Mouse (Mus musculus) heart, embryonic 11.5 days (tissue): ENCODE data around the gene Cass4. TPM values are rescaled to one million over a fixed set of nuclear protein-coding genes. Genes with fewer than 3 reads are reported as not detected.

Experiments used
- ATAC-seq: fragments of 200-750 bp; cut with Nextera tagmentation; replicated peaks from 2 replicates; pipeline ENCODE4 v1.8.0; 2017; ENCODE audit warnings: moderate library complexity; ENCODE audit not compliant: insufficient number of reproducible peaks, low FRiP score, low TSS enrichment
- H3K27ac ChIP-seq: fragments of 300-500 bp; sonication (generic); 2 replicates; pipeline ENCODE4 v1.5.1; 2014; ENCODE audit warnings: mild to moderate bottlenecking, low read depth, low read length
- H3K27me3 ChIP-seq: fragments of 300-500 bp; sonication (generic); 2 replicates; pipeline ENCODE4 v1.6.1; 2014; ENCODE audit warnings: mild to moderate bottlenecking, low read length, mixed read lengths; ENCODE audit not compliant: control insufficient read depth, insufficient read depth
- H3K36me3 ChIP-seq: fragments of 300-500 bp; sonication (generic); 2 replicates; pipeline ENCODE4 v1.6.1; 2014; ENCODE audit warnings: mild to moderate bottlenecking, low read length, moderate library complexity, mixed read lengths; ENCODE audit not compliant: control insufficient read depth, insufficient read depth
- H3K4me1 ChIP-seq: fragments of 300-500 bp; sonication (generic); 2 replicates; pipeline ENCODE4 v1.6.1; 2014; ENCODE audit warnings: low read length; ENCODE audit not compliant: control insufficient read depth, insufficient read depth
- H3K4me2 ChIP-seq: fragments of 300-500 bp; sonication (generic); 2 replicates; pipeline ENCODE4 v1.6.1; 2014; ENCODE audit warnings: mild to moderate bottlenecking, moderate library complexity
- H3K4me3 ChIP-seq: fragments of 300-500 bp; sonication (generic); 2 replicates; pipeline ENCODE4 v1.5.1; 2014; ENCODE audit warnings: low read depth, low read length
- H3K9ac ChIP-seq: fragments of 300-500 bp; sonication (generic); 2 replicates; pipeline ENCODE4 v1.6.1; 2014; ENCODE audit warnings: mild to moderate bottlenecking, low read depth, low read length, moderate library complexity
- H3K9me3 ChIP-seq: fragments of 300-500 bp; sonication (generic); replicated peaks from 2 replicates; pipeline ENCODE4 v1.6.1; 2016; ENCODE audit warnings: low read length; ENCODE audit not compliant: control insufficient read depth
- WGBS: fragments of 180-500 bp; shearing (Covaris S2); extraction: QIAGEN DNeasy Blood & Tissue Kit; methylation state at CpG from one replicate; pipeline ENCODE4 v1.1.7; 2014; ENCODE audit not compliant: insufficient replicate concordance; 5-methylcytosine and 5-hydroxymethylcytosine counted together
- polyA plus RNA-seq: library from polyadenylated mRNA; unstranded; fragments of >200 nt; fragmentation: Nextera tagmentation; extraction: Ambion mirVana; gene quantifications from 2 replicates; pipeline ENCODE4 v1.2.1, GENCODE M21; 2014

Cass4 gene
- polyA plus RNA-seq, 1 experiment from 2014 or later = 0.89 TPM

DNA sequence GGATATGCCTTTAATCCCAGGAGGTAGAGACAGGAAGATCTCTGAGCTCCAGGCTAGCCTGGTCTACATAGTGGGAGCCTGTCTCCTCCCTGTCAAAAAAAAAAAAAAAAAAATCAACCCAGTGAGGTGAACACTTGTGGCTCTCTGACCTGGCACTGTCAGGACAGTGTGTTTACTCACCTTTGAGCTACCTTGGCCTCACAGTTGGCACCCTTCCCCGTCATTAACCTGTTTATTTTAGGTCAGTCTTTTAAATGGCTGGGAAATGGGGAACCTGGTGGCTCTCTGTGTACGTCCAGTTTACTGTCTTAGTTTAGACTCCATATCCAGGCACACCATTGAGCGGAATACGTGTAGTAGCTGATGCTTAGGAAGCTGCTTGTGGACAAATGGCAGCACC is 58.4 kb downstream of the Cass4 start:
- 94% methylated on average over 4 of the region's 4 CpGs for WGBS
- no peak for ATAC-seq

DNA sequence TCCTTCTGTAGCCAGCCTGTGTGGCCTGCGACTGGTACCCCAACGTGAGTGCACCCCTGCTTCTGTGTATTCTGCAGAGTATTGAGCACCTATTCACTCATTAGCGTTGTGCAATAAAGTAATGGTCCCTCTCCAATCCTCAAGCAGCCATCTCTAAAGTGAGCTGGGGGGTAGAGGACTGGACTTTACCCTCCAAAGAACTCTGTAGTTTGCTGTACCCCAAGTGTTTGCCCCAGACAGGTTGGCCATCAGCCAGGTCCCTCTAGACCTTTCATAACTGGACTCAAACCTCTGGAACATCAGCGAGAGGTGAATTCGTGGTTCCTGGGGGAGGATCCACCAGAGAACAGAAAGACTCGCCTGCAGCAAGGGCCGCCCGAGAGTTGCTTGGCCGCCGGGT is 58.9 kb downstream of the Cass4 start:
- no peak for ATAC-seq
- Histone ChIP-seq H3K27me3 (no peaks in the 10 kb centered on the region), H3K4me3 (no peak overlapping the region), H3K36me3 (peaks cover 23% of the 10 kb centered on the region), H3K9me3 (no peaks in the 10 kb centered on the region), H3K9ac (no peak overlapping the region), H3K4me1 (no peaks in the 10 kb centered on the region), H3K27ac (no peak overlapping the region), H3K4me2 (no peak overlapping the region)
- 86% methylated on average over 10 of the region's 10 CpGs for WGBS

More for the DNA sequence above, 58.4 kb downstream of the Cass4 start:
- Histone ChIP-seq H3K36me3 (peaks cover 23% of the 10 kb centered on the region), H3K4me3 (no peak overlapping the region), H3K9me3 (no peaks in the 10 kb centered on the region), H3K4me2 (no peak overlapping the region), H3K9ac (no peak overlapping the region), H3K4me1 (no peaks in the 10 kb centered on the region), H3K27me3 (no peaks in the 10 kb centered on the region), H3K27ac (no peak overlapping the region)

DNA sequence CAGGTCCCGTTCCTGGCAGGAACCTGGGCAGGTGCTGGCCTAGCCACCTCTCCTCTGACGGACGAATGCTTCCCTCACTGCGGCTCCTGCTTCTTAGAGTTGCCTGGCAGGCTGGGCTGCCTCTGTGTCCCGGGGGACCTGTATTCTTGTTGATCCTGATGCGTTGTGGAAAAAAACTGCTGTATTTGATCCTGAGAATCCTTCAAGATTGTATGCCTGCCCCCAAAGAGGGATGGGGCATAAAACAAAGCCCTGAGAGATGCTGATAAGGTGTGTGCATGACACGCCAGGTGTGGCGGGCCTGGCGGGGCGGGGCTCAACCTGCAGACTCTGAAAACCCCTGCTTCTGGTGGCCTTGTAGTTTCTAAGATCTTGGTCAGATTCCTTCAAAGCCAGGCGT is 64.9 kb downstream of the Cass4 start, which contains the start of gene Gcnt7:
Gene Gcnt7 (minus strand): TSS at position 101 of the 400 bp plus-strand sequence.
- Histone ChIP-seq H3K9ac (no peak within 1 kb of the TSS), H3K36me3 (no peaks in the 10 kb centered on the region), H3K4me1 (peaks cover 2% of the 10 kb centered on the region; the same call in 1 of the 2 replicates), H3K9me3 (no peaks in the 10 kb centered on the region), H3K27me3 (no peaks in the 10 kb centered on the region), H3K27ac (no peak within 1 kb of the TSS), H3K4me2 (no peak within 1 kb of the TSS), H3K4me3 (no peak within 1 kb of the TSS)
- 88% methylated on average over 11 of the region's 11 CpGs for WGBS
- ATAC-seq = no peak

DNA sequence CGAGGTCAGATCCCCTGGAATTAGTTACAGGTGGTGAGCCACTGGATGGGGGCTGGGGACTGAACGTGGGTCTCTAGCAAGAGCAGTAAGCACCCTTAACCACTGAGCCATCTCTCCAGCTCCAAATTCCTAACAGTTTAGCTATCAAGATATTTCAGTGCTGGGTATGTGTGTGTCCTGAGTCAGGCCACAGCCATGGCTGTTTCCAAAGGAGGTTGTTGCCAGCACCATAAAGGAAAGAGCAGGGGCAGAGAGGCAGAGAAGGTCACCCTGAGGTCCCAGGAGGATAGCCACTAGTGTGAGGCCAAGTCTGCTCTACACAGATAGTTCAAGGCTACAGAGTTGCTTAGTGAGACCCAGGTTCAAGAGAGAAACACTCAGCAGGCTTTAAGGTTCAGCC is 67.1 kb downstream of the Cass4 start:
- no peaks in the 10 kb centered on the region for H3K9me3 ChIP-seq
- H3K27ac ChIP-seq = no peak overlapping the region
- no peak for ATAC-seq
- 67% methylated on average over 2 of the region's 2 CpGs for WGBS
- no peak overlapping the region for H3K4me2 ChIP-seq
- peaks cover 3% of the 10 kb centered on the region; the same call in 1 of the 2 replicates for H3K36me3 ChIP-seq
- no peaks in the 10 kb centered on the region for H3K27me3 ChIP-seq
- no peak overlapping the region for H3K9ac ChIP-seq
- no peak overlapping the region for H3K4me3 ChIP-seq
- H3K4me1 ChIP-seq = peaks cover 2% of the 10 kb centered on the region; the same call in 1 of the 2 replicates

DNA sequence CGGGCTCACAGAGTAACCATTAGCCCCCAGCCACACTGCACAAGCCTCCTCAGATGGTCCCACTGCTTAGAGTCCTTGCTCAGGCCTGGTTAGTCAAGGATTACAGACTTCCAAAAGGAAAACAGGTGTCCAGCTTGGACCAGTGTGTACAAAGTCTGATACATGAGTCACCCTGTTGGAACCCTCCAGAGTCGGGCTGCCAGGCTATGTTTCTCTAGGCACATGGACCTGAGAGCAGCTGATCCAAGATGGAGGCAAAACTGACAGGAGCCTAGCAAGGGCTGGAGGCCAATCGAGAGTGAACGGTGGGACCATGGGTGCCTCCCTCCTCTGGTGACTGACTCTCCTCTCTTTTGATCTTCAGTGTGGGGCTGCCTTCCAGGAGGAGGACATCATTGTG is 69.2 kb downstream of the Cass4 start:
- no peak overlapping the region for H3K27ac ChIP-seq
- peaks cover 14% of the 10 kb centered on the region for H3K36me3 ChIP-seq
- H3K9me3 ChIP-seq = no peaks in the 10 kb centered on the region
- 91% methylated on average over 4 of the region's 4 CpGs for whole genome bisulfite sequencing
- no peaks in the 10 kb centered on the region for H3K27me3 ChIP-seq
- ATAC-seq = no peak
- H3K4me3 ChIP-seq = no peak overlapping the region
- H3K9ac ChIP-seq = no peak overlapping the region
- H3K4me2 ChIP-seq = no peak overlapping the region
- peaks cover 2% of the 10 kb centered on the region; the same call in 1 of the 2 replicates for H3K4me1 ChIP-seq

DNA sequence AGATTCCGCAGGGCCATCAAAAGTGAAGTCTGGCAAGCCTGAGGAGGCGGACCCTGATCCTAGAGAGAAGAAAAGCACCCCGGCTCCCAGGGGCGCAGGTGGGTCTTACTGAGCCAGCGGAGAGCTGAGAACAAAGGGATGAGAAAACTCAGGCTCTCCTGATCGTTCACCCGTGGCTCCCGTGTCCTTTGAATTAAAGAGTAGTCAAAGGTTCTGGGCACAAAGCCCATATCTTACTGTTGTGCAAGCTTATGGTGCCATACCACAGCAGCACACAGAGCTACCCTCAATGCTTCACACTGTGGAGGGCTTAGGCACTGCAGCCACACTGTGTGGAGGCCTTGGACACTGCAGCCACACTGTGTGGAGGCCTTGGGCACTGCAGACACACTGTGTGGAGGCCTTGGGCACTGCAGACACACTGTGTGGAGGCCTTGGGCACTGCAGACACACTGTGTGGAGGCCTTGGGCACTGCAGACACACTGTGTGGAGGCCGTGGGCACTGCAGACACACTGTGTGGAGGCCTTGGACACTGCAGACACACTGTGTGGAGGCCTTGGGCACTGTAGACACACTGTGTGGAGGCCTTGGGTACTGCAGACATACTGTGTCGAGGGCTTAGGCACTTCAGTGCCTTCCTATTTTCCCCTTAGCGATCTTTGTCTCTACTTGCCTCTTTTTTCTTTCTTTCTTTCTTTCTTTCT is 73.0 kb downstream of the Cass4 start:
- no peak for ATAC-seq
- no peak overlapping the region for H3K9ac ChIP-seq
- 88% methylated on average over 11 of the region's 11 CpGs for WGBS
- H3K36me3 ChIP-seq = peaks cover 24% of the 10 kb centered on the region
- H3K9me3 ChIP-seq = no peaks in the 10 kb centered on the region
- no peak overlapping the region for H3K27ac ChIP-seq
- H3K4me1 ChIP-seq = no peaks in the 10 kb centered on the region
- no peaks in the 10 kb centered on the region for H3K27me3 ChIP-seq
- H3K4me3 ChIP-seq = no peak overlapping the region
- no peak overlapping the region for H3K4me2 ChIP-seq

DNA sequence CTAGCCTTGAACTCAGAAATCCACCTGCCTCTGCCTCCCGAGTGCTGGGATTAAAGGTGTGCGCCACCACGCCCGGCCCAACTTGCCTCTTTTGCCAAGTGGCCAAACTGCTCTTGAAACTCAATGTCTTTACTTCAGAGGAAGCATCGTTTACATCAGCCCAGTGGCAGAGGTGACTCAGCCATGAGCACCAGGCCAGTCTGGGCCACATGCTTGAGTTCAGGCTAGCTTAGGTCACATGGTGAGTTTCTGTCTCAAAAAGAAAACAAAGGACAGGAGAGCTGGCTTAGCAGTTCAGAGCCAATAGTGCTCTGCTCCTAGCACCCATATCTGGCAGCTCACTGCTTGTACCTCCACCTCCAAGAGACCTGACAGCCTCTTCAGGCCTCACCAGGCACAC is 73.6 kb downstream of the Cass4 start:
- Histone ChIP-seq H3K27ac (no peak overlapping the region), H3K27me3 (no peaks in the 10 kb centered on the region), H3K4me3 (no peak overlapping the region), H3K4me1 (no peaks in the 10 kb centered on the region), H3K4me2 (no peak overlapping the region), H3K36me3 (peaks cover 24% of the 10 kb centered on the region), H3K9me3 (no peaks in the 10 kb centered on the region), H3K9ac (no peak overlapping the region)
- 90% methylated on average over 5 of the region's 5 CpGs for WGBS
- ATAC-seq = no peak

DNA sequence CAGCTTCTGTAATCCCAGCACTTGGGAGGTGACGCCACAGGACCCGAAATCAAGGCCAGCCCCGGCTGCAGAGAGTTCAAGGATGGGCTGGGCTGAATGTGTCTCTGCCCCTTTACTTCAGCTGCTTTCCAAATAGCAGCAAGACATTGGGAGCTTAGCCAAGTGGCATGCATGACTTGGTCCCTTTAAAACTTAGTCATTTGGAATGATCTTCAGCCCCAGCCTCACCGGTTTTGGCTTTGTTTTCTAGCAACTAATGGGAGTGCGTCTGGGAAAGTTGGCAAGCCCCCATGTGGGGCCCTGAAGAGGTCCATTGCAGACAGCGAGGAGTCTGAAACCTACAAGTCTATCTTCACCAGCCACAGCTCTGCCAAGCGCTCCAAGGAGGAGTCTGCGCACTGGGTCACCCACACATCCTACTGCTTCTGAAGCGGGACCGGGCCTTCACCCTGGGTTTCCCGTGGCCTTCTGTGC is 74.8 kb downstream of the Cass4 start:
- Histone ChIP-seq H3K36me3 (peaks cover 24% of the 10 kb centered on the region), H3K27me3 (no peaks in the 10 kb centered on the region), H3K4me1 (no peaks in the 10 kb centered on the region), H3K4me2 (no peak overlapping the region), H3K27ac (no peak overlapping the region), H3K9ac (no peak overlapping the region), H3K4me3 (no peak overlapping the region), H3K9me3 (no peaks in the 10 kb centered on the region)
- no peak for ATAC-seq
- 90% methylated on average over 11 of the region's 11 CpGs for WGBS

DNA sequence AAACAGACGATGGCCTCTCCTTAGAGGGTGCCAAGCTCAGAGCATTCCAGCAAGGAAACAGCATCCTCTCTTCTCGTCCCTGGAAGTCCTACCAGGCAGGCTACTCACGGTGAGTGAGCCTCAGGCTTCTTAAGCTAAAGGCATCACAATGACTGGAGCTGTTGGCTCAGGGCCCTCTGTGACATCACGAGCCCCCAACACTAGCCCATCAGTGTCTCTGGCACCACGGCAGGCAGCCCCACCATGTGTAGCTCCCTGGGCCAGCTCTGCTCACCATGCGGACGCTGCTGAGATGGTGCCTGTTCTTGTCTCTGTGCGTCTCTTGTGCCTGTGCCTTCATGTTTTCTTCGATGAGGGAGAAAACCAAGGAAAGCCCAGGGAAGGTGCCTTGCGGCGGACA is 78.7 kb downstream of the Cass4 start, which contains the start of gene Fam209:
Gene Fam209 (plus strand): TSS at position 203 of the 400 bp plus-strand sequence.
- H3K4me3 ChIP-seq = no peak within 1 kb of the TSS
- no peak within 1 kb of the TSS for H3K4me2 ChIP-seq
- H3K36me3 ChIP-seq = peaks cover 10% of the 10 kb centered on the region; the same call in 1 of the 2 replicates
- no peaks in the 10 kb centered on the region for H3K9me3 ChIP-seq
- no peak for ATAC-seq
- WGBS = 87% methylated on average over 11 of the region's 11 CpGs
- no peak within 1 kb of the TSS for H3K27ac ChIP-seq
- H3K9ac ChIP-seq = no peak within 1 kb of the TSS
- peaks cover 6% of the 10 kb centered on the region for H3K4me1 ChIP-seq
- H3K27me3 ChIP-seq = no peaks in the 10 kb centered on the region
